Mouse (Mus musculus) CH12.LX (cell line): ENCODE results near the gene Syt2.

ENCODE experiments used
- CTCF ChIP-seq, 2 experiments: IDR thresholded peaks in 1 of 2; conservative IDR thresholded peaks in 1 of 2; 2 replicates each; pipeline ENCODE4 v1.5.1; 2011 to 2012; ENCODE audit warnings: low read depth in 2 of 2, low read length in 2 of 2, improper control_type of control experiment in 1 of 2, inconsistent platforms in 1 of 2, mild to moderate bottlenecking in 1 of 2, moderate library complexity in 1 of 2
- E2F4 ChIP-seq: IDR thresholded peaks from 2 replicates; pipeline ENCODE4 v1.6.1; 2011; ENCODE audit warnings: low read depth, low read length, improper control_type of control experiment; ENCODE audit not compliant: insufficient replicate concordance
- EP300 ChIP-seq: IDR thresholded peaks from 2 replicates; pipeline ENCODE4 v1.6.1; 2011; ENCODE audit warnings: low read length, improper control_type of control experiment
- GABPA ChIP-seq: IDR thresholded peaks from 2 replicates; pipeline ENCODE4 v1.6.1; 2012; ENCODE audit warnings: low read depth, low read length, improper control_type of control experiment, inconsistent platforms; ENCODE audit not compliant: insufficient replicate concordance
- MAFK ChIP-seq: IDR thresholded peaks from 2 replicates; pipeline ENCODE4 v1.6.1; 2011; ENCODE audit warnings: low read length, improper control_type of control experiment; ENCODE audit not compliant: insufficient replicate concordance
- MYC ChIP-seq: IDR thresholded peaks from 2 replicates; pipeline ENCODE4 v1.6.1; 2011; ENCODE audit warnings: low read depth, mild to moderate bottlenecking, improper control_type of control experiment, low read length
- NELFE ChIP-seq: IDR thresholded peaks from 2 replicates; pipeline ENCODE4 v1.6.1; 2011; ENCODE audit warnings: low read depth, low read length, improper control_type of control experiment
- TCF12 ChIP-seq: IDR thresholded peaks from 2 replicates; pipeline ENCODE4 v1.6.1; 2014; ENCODE audit warnings: low read depth, mild to moderate bottlenecking, inconsistent platforms, low read length, improper control_type of control experiment
- UBTF ChIP-seq: IDR thresholded peaks from 2 replicates; pipeline ENCODE4 v1.6.1; 2012; ENCODE audit warnings: low read depth, mild to moderate bottlenecking, inconsistent platforms, low read length, improper control_type of control experiment, moderate library complexity
- USF1 ChIP-seq: IDR thresholded peaks from 2 replicates; pipeline ENCODE4 v1.6.1; 2014; ENCODE audit warnings: low read depth, mild to moderate bottlenecking, inconsistent platforms, low read length, improper control_type of control experiment
- ZC3H11A ChIP-seq: IDR thresholded peaks from 2 replicates; pipeline ENCODE4 v1.6.1; 2012; ENCODE audit warnings: low read depth, mild to moderate bottlenecking, inconsistent platforms, low read length, improper control_type of control experiment
- ZKSCAN1 ChIP-seq: IDR thresholded peaks from 2 replicates; pipeline ENCODE4 v1.6.1; 2012; ENCODE audit warnings: low read depth, inconsistent platforms, low read length, improper control_type of control experiment, borderline replicate concordance

DNA sequence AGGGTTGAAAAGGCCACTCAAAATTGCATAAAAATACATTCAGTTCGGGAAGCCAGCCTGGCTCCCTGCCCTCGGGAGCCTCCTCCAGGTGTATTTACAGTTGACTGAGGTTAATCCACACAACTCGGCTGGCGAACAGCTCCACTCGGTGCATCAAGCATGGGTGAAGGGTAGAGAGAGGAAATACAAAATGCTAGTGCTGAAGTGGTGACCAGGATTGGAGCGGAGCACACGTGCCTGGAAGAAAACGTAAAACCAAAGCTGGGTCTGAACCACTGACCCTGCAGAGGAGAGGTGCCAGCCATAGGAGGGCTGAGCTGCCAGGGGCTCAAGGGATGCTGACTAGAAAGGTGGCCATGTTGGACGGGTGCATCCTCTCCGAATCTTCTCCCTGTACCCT, 108.3 kb downstream of the Syt2 start:
- TF ChIP-seq MAFK (no peak), CTCF (conservative IDR thresholded peaks at IDR 0.05 in 1 of 2, IDR thresholded peaks at IDR 0.05 in 1 of 2; ENCODE audit: low read depth in 2 of 2, low read length in 2 of 2) (no peak), EP300 (no peak), UBTF (no peak), TCF12 (no peak), ZKSCAN1 (no peak), USF1 (no peak), E2F4 (no peak), NELFE (no peak), MYC (no peak), ZC3H11A (no peak), GABPA (no peak)
